Mouse (Mus musculus) intestine, embryonic 15.5 days (tissue): ENCODE results near the gene Amz1. TPM values are rescaled to one million over a fixed set of nuclear protein-coding genes. Genes with fewer than 3 reads are reported as not detected.

Experiments
- ATAC-seq: fragments of 200-750 bp; cut with Nextera tagmentation; 2 replicates; pipeline ENCODE4 v1.8.0; 2017; ENCODE audit warnings: moderate TSS enrichment, moderate library complexity
- H3K27ac ChIP-seq: fragments of 300-500 bp; sonication (generic); 2 replicates; pipeline ENCODE4 v1.5.1; 2015; ENCODE audit warnings: mild to moderate bottlenecking, inconsistent platforms
- H3K27me3 ChIP-seq: fragments of 300-500 bp; sonication (generic); replicated peaks from 2 replicates; pipeline ENCODE4 v1.6.1; 2015; ENCODE audit warnings: inconsistent platforms
- H3K36me3 ChIP-seq: fragments of 300-500 bp; sonication (generic); 2 replicates; pipeline ENCODE4 v1.6.1; 2015; ENCODE audit warnings: inconsistent platforms
- H3K4me1 ChIP-seq: fragments of 300-500 bp; sonication (generic); replicated peaks from 2 replicates; pipeline ENCODE4 v1.6.1; 2015; ENCODE audit warnings: inconsistent platforms
- H3K4me2 ChIP-seq: fragments of 300-500 bp; sonication (generic); replicated peaks from 2 replicates; pipeline ENCODE4 v1.6.1; 2015; ENCODE audit warnings: mild to moderate bottlenecking, inconsistent platforms
- H3K4me3 ChIP-seq: fragments of 300-500 bp; sonication (generic); replicated peaks from 2 replicates; pipeline ENCODE4 v1.5.1; 2015; ENCODE audit warnings: inconsistent platforms
- H3K9ac ChIP-seq: fragments of 300-500 bp; sonication (generic); 2 replicates; pipeline ENCODE4 v1.6.1; 2015; ENCODE audit warnings: inconsistent platforms
- H3K9me3 ChIP-seq: fragments of 300-500 bp; sonication (generic); 2 replicates; pipeline ENCODE4 v1.6.1; 2016; ENCODE audit warnings: inconsistent platforms
- WGBS: fragments of 180-500 bp; shearing (Covaris S2); methylation state at CpG from one replicate; pipeline ENCODE4 v1.1.7; 2015; 5-methylcytosine and 5-hydroxymethylcytosine counted together
- polyA plus RNA-seq: library from polyadenylated mRNA; unstranded; fragments of >200 nt; fragmentation: Nextera tagmentation; extraction: Ambion mirVana; gene quantifications from 2 replicates; pipeline ENCODE4 v1.2.1, GENCODE M21; 2015

Gene Amz1
- polyA plus RNA-seq, 1 experiment from 2014 or later = 1.1 TPM

DNA sequence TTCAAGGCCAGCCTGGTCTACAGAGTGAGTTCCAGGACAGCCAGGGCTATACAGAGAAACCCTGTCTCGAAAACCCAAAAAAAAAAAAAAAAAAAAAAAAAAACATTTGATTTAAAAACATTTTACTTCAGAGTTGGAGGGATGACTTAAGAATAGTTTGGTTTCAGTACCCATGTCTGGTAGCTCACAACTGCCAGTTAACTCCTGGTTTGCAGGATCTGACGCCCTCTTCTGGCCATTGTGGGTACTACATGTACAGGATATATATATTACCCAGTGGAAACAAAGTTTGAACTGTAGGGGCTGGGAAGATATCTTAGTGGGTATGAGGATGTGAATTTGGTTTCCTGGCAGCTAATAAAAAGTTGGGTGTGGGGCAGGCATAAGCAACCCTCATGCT, 27.0 kb downstream of the Amz1 start:
- H3K36me3 ChIP-seq = no peaks in the 10 kb centered on the region
- H3K9me3 ChIP-seq = no peaks in the 10 kb centered on the region
- 5% methylated on average over 1 of the region's 2 CpGs for WGBS
- H3K9ac ChIP-seq = no peak overlapping the region
- no peak for ATAC-seq
- no peak overlapping the region for H3K4me2 ChIP-seq
- H3K4me1 ChIP-seq = no peaks in the 10 kb centered on the region; the same call in 1 of the 2 replicates
- no peak overlapping the region for H3K4me3 ChIP-seq
- no peaks in the 10 kb centered on the region for H3K27me3 ChIP-seq
- no peak overlapping the region for H3K27ac ChIP-seq

DNA sequence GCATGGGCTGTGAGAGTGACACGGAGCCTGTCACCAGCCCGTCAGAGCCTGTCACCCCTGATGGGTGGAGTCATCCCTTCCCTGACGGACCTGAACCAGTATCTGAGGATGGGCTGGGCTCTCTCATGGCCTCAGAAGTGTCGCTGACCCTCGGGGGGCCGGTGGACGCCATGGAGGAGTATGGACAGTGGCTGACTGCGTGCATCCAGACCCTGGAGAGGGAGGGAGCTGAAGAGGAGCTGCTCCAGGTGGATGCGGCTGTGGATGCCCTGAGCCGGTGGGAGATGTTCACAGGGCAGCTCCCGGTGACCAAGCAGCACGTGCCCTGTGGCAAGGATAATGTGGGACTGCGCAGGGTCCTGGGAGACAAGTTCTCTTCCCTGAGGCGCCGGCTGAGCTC, 28.1 kb downstream of the Amz1 start:
- H3K36me3 ChIP-seq = no peaks in the 10 kb centered on the region
- no peak overlapping the region for H3K4me2 ChIP-seq
- no peak overlapping the region for H3K9ac ChIP-seq
- no peaks in the 10 kb centered on the region; the same call in 1 of the 2 replicates for H3K4me1 ChIP-seq
- H3K27me3 ChIP-seq = no peaks in the 10 kb centered on the region
- 90% methylated on average over 15 of the region's 15 CpGs for WGBS
- ATAC-seq = no peak
- no peaks in the 10 kb centered on the region for H3K9me3 ChIP-seq
- H3K27ac ChIP-seq = no peak overlapping the region
- no peak overlapping the region for H3K4me3 ChIP-seq

DNA sequence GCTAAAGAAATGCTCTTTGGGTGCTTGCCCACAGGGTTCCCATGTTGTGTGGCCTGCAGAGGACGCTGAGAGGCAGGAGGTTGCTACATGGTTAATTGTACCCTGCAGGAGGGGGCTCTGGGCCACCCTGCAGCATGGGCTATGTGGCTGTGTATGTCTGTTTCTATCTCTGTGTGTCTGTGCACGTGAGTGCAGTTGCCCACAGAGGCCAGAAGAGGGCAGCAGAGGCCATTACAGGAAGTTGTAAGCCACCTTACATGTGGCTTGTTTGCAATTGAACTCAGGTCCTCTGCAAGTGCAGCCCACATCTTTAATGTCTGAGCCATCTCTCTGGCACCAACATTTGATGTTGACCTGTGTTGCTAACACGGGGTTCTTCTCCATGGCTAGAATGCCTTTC, 28.7 kb downstream of the Amz1 start:
- H3K4me3 ChIP-seq = no peak overlapping the region

DNA sequence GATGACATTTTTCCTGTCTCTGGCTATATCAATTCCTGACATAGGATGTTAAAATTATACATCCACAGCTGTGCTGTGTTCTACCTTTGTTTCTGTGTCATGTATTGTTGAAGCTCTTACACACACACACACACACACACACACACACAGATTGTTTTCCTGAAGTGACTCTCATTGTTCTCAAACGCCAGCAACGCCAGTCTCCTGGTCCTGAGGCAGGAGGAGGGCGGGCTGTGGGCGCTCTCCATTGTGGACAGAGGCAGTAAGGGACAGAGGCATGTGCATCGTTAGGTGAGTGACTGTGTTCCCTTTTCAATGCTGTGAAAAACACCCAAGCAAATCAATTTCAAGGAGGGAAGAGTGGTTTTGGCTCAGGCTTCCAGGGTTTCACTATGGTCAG, 29.3 kb downstream of the Amz1 start:
- Histone ChIP-seq H3K27me3 (no peaks in the 10 kb centered on the region), H3K4me1 (no peaks in the 10 kb centered on the region; the same call in 1 of the 2 replicates), H3K4me3 (no peak overlapping the region), H3K4me2 (no peak overlapping the region), H3K36me3 (no peaks in the 10 kb centered on the region), H3K9me3 (no peaks in the 10 kb centered on the region), H3K9ac (no peak overlapping the region), H3K27ac (no peak overlapping the region)
- 63% methylated on average over 5 of the region's 5 CpGs for WGBS
- ATAC-seq = no peak

More for the DNA sequence above, 28.7 kb downstream of the Amz1 start:
- Histone ChIP-seq H3K4me2 (no peak overlapping the region), H3K4me1 (no peaks in the 10 kb centered on the region; the same call in 1 of the 2 replicates), H3K36me3 (no peaks in the 10 kb centered on the region), H3K27ac (no peak overlapping the region), H3K9ac (no peak overlapping the region), H3K9me3 (no peaks in the 10 kb centered on the region), H3K27me3 (no peaks in the 10 kb centered on the region)
- 94% methylated on average over 3 of the region's 3 CpGs for WGBS
- no peak for ATAC-seq

DNA sequence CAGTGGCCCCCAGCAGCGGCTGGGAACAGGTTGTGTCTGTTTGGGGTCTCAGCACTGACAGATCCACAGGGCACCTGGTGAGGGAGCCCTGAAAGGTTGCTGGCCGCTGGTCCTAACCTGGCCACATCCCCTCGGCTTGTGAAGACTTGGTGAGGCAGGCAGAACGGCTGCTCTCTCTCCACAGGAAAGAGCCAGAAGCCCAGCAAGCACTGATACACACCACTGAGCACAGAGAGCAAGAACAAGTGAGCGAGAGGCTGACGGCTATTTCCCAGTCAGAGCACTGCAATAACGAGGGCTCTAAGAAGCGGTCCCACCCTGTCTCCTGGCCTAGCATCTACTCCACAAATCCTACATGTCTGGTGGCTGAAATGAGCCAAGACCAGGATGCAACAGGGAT, 34.9 kb downstream of the Amz1 start:
- Histone ChIP-seq H3K4me2 (no peak overlapping the region), H3K9ac (no peak overlapping the region), H3K36me3 (peaks cover 20% of the 10 kb centered on the region; the same call in 1 of the 2 replicates), H3K4me1 (no peaks in the 10 kb centered on the region), H3K4me3 (no peak overlapping the region), H3K9me3 (no peaks in the 10 kb centered on the region), H3K27ac (no peak overlapping the region), H3K27me3 (no peaks in the 10 kb centered on the region)
- 88% methylated on average over 8 of the region's 8 CpGs for WGBS
- ATAC-seq = no peak

DNA sequence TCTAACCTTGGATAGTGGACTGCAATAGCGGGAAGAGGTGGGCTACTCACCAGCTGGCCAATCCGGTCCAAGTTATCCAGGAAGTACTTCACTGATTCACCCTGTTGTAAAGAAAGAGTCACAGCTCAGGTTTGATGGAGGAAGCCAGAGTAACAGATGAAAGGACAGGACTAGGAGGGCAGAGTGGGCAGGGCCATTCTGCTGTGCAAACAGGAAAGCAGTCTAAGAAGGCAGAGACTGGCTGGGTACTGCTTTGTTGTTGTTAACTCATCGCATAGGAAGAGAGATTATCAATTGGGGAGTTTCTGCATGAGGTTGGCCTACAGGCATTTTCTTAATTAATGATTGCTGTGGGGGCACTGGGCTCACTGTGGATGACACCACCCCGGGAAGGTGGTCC, 38.6 kb downstream of the Amz1 start:
- H3K4me1 ChIP-seq = peaks cover 6% of the 10 kb centered on the region
- ATAC-seq = no peak
- H3K36me3 ChIP-seq = peaks cover 20% of the 10 kb centered on the region; the same call in 1 of the 2 replicates
- 77% methylated on average over 4 of the region's 4 CpGs for WGBS
- H3K27ac ChIP-seq = no peak overlapping the region
- no peaks in the 10 kb centered on the region for H3K27me3 ChIP-seq
- H3K4me2 ChIP-seq = no peak overlapping the region
- no peak overlapping the region for H3K9ac ChIP-seq
- H3K9me3 ChIP-seq = no peaks in the 10 kb centered on the region
- H3K4me3 ChIP-seq = no peak overlapping the region

DNA sequence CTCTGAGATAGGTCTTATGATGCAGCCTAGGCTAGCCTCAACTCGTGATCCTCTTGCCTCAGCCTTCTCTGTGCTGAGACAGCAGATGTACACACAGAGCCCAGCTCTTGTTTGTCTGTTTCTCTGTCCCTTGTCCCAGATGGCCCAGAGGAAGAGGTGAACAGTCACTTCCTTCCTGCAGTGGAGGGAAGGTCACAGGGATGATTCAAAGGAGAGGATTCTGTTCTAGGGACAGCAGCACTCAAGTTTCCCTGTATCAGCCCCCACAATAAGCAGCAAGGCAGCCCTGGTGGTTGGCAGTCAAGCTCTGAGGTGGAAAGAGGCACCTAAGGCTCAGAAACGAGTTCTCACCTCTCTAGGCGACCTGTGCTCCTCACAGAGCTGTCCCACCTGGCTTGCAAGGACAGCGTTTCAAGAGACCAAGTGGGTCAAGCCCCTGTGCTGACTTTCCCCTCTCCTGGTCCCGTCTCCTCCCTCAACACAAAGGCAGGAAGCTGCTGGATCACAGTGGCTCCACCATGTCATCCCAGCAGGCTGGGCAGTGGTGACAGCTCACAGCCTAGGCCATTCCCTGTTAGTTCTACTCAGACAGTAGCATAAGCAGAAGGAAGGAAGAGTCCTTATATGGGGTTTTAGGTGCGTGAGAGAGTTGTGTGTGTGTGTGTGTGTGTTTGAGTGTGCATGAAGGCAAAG, 41.1 kb downstream of the Amz1 start:
- peaks cover 5% of the 10 kb centered on the region; the same call in 1 of the 2 replicates for H3K36me3 ChIP-seq
- H3K27me3 ChIP-seq = no peaks in the 10 kb centered on the region
- no peak overlapping the region for H3K4me2 ChIP-seq
- no peak overlapping the region for H3K9ac ChIP-seq
- no peak for ATAC-seq
- peaks cover 29% of the 10 kb centered on the region for H3K4me1 ChIP-seq
- peak overlapping the region; percentile 65; the same call in 1 of the 2 replicates for H3K27ac ChIP-seq
- no peak overlapping the region for H3K4me3 ChIP-seq
- H3K9me3 ChIP-seq = no peaks in the 10 kb centered on the region
- 56% methylated on average over 6 of the region's 6 CpGs for WGBS

DNA sequence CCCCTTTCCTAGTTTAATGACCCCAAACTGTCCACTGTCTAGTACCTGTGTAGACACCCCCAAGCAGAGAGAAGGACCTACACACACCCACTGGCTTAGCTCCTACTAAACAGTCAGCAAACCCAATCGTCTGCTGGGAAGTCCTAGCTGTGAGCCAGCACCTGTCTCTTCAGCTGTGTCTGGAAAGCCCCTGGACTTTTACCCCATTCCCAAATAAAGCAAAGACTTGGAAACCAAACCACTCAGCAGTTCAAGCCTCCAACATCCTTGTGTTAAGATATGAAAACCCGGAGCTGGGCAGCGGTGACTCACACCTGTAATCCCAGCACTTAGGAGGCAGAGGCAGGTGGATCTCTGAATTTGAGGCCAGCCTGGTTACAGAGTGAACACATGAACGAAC, 42.6 kb downstream of the Amz1 start:
- WGBS = 81% methylated on average over 4 of the region's 4 CpGs
- H3K4me1 ChIP-seq = peaks cover 34% of the 10 kb centered on the region
- no peak overlapping the region for H3K4me3 ChIP-seq
- H3K9me3 ChIP-seq = no peaks in the 10 kb centered on the region
- H3K27me3 ChIP-seq = no peaks in the 10 kb centered on the region
- no peaks in the 10 kb centered on the region for H3K36me3 ChIP-seq
- no peak overlapping the region for H3K9ac ChIP-seq
- H3K4me2 ChIP-seq = no peak overlapping the region
- no peak for ATAC-seq
- H3K27ac ChIP-seq = 0 out of 2 replicates have a peak overlapping the region, but pooled peaks have one; percentile 92

DNA sequence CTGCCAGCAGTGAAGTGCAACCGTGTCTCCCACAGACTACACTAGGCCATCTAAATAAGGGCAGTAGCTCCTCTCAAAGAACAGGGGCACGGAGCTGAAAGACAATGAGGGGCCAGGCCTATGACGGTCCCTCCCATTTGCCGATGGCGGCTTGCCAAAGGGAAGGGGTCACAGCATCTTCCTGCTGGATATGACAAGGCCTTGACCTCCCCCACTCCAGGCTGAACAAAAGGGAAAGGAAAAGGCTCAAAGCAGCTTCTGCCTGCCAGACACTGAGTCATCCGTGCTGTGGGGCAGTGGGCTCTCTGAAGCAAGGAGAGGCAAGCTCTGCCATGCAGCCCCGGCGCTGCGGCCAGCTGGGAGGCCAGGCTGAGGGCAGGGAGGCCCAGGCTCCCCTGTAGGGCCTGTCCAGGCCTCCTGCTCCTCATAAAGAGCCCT, 43.8 kb downstream of the Amz1 start:
- 0 out of 2 replicates have a peak overlapping the region, but pooled peaks have one; percentile 23 for H3K9ac ChIP-seq
- H3K27ac ChIP-seq = peak overlapping the region; percentile 92
- H3K4me1 ChIP-seq = peaks cover 42% of the 10 kb centered on the region
- no peak overlapping the region for H3K4me3 ChIP-seq
- peak; percentile 67 for ATAC-seq
- no peaks in the 10 kb centered on the region for H3K9me3 ChIP-seq
- H3K27me3 ChIP-seq = no peaks in the 10 kb centered on the region
- no peaks in the 10 kb centered on the region for H3K36me3 ChIP-seq
- H3K4me2 ChIP-seq = peak overlapping the region; percentile 31
- 22% methylated on average over 9 of the region's 9 CpGs for WGBS

DNA sequence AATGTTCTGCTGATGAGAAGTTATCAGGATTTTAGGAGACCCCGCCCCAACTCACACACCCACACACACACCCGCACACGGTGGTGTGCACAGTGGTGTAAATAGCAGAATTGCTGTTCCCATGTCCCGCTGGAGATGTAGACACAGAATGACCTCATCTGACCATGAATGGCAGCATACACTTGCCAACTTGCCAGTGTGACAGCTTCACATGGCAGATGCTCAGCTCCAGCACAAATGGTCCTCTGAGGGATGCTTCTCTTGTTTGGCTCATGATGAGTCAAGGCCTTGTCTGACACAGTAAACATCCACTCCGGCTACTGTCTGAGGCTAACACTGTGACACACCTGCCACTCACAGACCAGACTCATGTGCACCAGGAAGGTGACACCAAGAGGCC, 44.4 kb downstream of the Amz1 start:
- H3K27me3 ChIP-seq = no peaks in the 10 kb centered on the region
- peak overlapping the region; percentile 92 for H3K27ac ChIP-seq
- no peak overlapping the region for H3K9ac ChIP-seq
- 62% methylated on average over 5 of the region's 5 CpGs for WGBS
- H3K9me3 ChIP-seq = no peaks in the 10 kb centered on the region
- H3K4me3 ChIP-seq = no peak overlapping the region
- no peak for ATAC-seq
- H3K36me3 ChIP-seq = no peaks in the 10 kb centered on the region
- peaks cover 45% of the 10 kb centered on the region for H3K4me1 ChIP-seq
- H3K4me2 ChIP-seq = no peak overlapping the region

DNA sequence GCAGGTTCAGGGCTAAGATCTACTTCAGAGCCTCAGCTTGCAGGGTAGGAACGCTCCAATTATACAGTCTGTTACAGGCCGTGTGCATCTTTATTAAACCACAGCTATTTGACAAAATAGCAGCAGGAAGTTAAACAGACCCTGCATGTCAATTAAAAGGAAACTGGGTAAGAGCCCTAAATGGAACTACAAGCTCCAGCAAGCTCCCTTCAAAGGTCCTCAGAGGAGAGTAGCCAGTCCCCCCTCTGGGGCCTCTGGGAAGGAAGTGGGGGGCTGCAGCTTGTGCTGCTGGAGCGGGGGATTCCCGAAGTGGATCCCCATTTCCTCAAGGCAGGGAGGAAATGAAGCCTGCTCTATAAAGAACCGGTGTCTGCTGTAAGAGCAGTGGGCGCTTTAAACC, 47.7 kb downstream of the Amz1 start:
- Histone ChIP-seq H3K27me3 (no peaks in the 10 kb centered on the region), H3K9ac (no peak overlapping the region), H3K4me1 (peaks cover 40% of the 10 kb centered on the region), H3K9me3 (no peaks in the 10 kb centered on the region), H3K27ac (peak overlapping the region; percentile 74), H3K4me2 (0 out of 2 replicates have a peak overlapping the region, but pooled peaks have one; percentile 2), H3K36me3 (no peaks in the 10 kb centered on the region), H3K4me3 (no peak overlapping the region)
- peak; percentile 35; the same call in 1 of the 2 replicates for ATAC-seq
- 33% methylated on average over 6 of the region's 6 CpGs for WGBS

DNA sequence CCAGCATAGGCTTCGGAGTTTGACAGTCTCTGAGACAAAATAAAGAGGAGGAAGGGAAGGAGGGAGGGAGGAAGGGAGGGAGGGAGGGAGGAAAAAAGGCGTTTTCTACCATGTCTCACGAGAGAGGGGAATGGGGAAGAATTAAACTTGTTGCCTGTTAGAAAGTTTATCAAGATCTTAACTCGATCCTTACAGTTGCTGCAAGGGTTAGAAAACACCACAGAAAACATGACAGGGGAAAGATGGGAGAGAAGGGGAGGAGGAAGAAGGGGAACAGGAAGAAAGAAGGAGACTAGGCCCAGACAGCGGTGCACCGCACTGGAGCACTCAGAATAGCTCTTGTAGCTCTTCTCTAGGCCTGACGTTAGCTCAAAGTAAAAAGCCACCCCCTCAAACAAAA, 48.2 kb downstream of the Amz1 start:
- no peak overlapping the region for H3K4me2 ChIP-seq
- 48% methylated on average over 7 of the region's 7 CpGs for WGBS
- no peak overlapping the region for H3K9ac ChIP-seq
- no peak overlapping the region for H3K4me3 ChIP-seq
- no peaks in the 10 kb centered on the region for H3K36me3 ChIP-seq
- no peaks in the 10 kb centered on the region for H3K9me3 ChIP-seq
- no peak for ATAC-seq
- H3K4me1 ChIP-seq = peaks cover 43% of the 10 kb centered on the region
- H3K27me3 ChIP-seq = no peaks in the 10 kb centered on the region
- H3K27ac ChIP-seq = peak overlapping the region; percentile 74

DNA sequence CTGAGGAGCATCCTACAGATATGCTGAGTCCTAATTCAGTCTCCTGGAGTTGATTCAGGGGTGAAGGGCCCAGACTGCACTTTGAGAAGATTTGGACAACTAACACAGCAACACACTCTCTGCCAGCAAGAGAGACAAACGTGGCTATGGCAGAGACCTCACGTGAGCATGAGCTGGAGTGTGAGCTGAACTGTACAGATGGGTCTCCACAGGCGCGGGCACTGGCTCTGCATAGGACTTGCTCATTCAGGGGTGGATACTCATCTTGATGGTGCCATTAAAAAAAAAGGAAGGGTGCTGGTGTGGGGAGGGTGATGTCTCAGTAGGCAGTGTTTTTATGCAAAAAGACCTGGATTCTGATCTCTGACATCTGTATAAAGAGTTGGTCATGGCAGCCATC, 51.2 kb downstream of the Amz1 start:
- H3K9me3 ChIP-seq = no peaks in the 10 kb centered on the region
- no peak overlapping the region for H3K27ac ChIP-seq
- ATAC-seq = no peak
- H3K4me2 ChIP-seq = no peak overlapping the region
- H3K27me3 ChIP-seq = no peaks in the 10 kb centered on the region
- H3K4me3 ChIP-seq = no peak overlapping the region
- WGBS = 96% methylated on average over 4 of the region's 4 CpGs
- peaks cover 20% of the 10 kb centered on the region for H3K4me1 ChIP-seq
- peaks cover 4% of the 10 kb centered on the region; the same call in 1 of the 2 replicates for H3K36me3 ChIP-seq
- H3K9ac ChIP-seq = no peak overlapping the region
